Mouse (Mus musculus) layer of hippocampus, adult 9-11 months (tissue): ENCODE results near the gene Smurf2.

Experiments
- DNase-seq: peaks from one replicate; pipeline ENCODE4 v3.0.0; 2022

Smurf2 gene

DNA sequence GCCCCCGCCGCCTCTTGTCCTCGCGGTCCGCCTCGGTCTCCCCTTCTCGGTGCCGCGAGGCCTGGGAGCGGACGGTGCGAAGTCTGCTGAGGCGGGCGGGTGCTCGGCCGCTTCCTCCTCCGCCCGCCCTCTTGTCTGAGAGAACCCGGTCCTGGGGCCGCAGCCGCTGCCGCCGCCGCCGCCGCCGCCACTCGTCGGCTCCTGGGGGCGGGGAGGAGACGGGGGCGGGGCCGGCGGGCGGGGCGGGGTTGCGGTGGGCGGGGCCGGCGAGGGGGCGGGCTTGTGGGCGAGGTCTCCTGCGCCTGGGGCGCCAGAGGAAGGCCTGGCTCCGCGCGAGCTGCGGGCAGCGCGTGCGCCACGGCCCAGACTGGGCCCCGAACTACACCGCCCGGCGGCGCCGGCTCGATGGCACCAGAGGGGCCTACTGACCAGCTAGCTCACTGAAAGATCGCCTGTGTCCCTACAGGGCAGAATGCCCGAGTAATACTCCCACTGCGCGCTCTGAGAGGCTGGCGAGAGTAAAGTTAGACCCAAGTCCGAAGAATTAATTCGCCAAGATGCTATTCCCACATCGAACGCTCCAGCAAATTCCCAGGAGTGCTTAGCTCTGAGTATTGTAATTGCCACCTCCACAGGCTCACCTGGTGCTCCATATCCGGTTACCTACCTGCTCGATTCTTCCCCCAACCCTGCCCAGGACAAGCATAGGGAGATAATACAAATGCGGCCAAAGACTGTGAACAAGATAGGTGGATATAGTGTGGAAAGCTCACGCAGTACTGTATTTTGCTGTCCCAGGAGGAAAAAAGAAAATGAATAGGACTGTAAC lies at the start of gene Smurf2:
Gene Smurf2 (minus strand): TSS at position 165 of the 829 bp plus-strand sequence.
- peak; percentile 87 for DNase-seq

DNA sequence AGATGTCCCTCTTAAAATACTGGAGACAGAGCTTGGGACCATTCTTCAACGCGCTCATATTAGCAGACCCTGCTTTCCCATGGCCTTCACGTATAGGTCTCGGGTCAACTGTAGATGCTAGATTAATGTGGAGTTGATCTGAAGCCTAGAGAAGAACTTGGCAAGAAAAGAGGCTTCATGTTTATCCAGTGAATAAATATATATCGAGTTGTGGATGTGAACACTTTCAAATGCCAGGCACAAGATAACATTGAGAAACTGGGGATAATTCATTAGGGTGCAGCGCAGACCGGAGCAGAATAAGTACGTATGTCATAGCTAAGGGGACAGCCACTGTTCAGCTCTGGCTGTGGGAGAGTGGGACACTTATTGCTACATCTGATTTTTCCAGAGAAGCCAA lies 49.3 kb upstream of the Smurf2 start:
- no peak for DNase-seq

DNA sequence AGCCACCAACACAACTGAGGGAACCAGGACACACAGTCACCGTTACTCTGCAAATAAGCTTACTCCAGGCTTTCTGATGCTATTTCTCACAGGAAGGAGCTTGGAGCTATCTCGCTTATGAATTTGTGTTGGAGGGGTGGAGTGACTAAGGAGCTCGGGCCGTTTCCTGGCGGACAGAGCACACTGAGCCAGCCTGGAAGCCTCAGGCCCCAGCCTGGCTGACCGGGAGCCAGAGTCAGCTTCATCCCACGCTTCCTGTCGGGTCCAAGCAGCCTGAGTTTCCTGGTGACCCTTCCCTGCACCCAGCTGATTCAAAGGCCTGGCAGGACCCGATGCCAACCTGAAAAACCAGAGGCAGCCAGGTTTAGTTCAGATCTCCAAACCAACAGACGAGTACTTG lies 47.1 kb upstream of the Smurf2 start:
- DNase-seq = no peak

DNA sequence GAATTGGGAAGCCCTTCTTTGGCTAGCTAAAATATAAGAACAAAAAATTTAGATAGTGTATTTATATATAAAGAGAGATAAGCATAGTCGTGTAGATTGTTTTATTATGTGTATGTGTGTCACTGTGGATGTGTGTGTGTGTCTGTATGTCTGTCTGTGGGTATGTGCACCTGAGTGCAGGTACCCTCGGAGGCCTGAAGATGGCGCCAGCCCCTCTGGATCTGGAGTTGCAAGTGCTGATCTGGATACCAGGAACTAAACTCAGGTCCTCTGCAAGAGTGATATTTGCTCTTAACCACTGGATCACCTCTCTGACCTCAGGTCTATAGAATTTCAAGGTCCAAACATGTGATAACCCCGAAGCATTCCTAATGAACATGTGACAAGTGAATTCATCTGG lies 45.4 kb upstream of the Smurf2 start:
- no peak for DNase-seq

DNA sequence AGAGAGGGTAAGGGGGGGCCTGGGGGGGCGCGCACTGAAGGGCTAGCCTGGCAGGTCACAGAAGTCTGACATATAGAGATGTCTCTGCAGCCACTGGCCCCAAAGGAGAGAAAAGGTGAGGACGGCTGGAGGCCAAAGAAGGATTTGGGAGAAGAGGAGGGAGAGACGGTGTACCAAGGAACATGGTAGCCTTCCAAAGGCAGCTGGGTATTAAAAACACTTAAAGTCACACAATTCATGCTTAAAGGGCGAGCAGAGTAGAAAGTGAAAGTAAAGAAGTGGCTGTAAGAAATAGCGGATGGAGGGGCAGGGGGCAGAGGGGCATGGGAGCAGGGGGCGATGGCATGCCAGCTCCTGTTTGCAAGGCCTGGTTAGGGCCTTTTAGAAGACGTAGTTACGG lies 41.8 kb upstream of the Smurf2 start:
- no peak for DNase-seq

DNA sequence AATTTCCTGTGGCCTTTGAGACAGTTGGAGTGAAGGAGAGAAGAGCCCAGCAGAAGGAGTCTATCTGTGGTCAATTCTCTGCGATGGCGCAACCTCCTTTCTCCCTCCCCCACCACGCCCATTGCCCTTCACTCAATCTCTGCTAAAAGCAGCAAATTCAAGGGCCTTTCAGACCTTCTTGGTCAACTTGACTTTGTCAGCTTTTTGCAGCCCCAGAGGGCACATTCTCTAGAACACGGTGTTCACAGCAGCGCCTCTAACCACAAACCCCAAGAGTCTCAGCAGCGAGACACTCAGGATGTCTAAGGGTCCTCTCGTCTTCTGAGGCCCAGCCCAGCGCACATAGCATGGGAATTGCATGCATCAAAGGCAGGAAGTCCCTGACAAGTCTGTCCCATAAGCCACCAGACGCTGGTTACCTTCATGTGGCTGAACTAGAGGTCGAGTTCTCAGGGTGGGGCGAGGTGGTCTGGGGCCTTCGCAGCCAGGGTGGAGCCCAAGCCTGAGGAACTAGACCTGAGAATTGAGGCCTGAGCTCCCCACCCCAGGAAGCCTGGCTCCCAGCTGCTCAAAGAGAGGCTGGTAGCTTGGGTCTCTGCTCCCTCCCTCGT lies 41.1 kb upstream of the Smurf2 start:
- DNase-seq = no peak

DNA sequence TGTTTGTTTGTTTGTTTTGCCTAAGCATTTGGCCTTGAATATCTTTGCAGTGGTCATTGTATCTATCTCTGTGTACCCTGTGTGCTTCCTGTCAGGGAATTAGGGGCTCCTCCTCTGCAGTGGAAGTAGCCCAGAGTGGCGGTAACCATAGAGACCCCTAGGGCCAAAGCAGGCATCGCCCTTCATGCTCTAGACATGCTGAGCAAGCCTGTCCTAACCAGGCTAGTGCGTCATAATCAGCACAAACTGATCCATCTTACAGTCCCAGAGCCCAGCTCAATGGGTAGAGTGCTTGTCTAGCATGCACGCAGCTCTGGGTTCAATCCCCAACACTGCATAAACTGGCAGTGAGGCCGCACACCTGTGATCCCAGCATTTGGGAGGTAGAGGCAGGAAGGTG lies 38.6 kb upstream of the Smurf2 start:
- DNase-seq = no peak

DNA sequence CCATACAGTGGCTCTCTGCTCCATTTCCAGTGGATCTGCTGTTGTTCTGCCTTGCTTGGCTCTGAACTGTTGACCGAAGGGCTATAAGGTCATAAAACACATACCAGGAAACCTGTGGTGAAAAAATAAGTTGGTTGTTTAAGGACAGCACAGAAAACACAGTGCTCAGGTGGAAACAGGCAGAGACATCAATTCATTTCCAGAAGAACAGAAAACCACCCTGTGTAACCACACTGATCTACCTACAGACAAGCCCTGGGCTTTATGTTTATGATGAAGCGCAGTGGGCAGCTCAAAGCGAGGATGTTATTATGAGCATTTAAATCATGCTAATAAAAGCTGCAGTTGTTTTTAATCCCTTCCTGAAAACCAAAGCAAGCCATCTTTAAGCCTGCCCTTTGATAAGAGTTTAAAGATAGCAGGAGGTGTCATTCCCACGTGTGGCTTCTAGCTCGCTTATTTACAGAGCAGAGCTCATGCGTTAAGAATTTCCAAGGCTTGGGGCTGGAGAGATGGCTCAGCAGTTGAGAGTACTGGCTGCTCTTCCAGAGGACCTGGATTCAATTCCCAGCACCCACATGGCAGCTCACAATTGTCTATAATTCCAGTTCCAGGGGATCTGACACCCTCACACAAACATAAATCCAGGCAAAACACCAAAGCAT lies 38.0 kb upstream of the Smurf2 start:
- no peak for DNase-seq

DNA sequence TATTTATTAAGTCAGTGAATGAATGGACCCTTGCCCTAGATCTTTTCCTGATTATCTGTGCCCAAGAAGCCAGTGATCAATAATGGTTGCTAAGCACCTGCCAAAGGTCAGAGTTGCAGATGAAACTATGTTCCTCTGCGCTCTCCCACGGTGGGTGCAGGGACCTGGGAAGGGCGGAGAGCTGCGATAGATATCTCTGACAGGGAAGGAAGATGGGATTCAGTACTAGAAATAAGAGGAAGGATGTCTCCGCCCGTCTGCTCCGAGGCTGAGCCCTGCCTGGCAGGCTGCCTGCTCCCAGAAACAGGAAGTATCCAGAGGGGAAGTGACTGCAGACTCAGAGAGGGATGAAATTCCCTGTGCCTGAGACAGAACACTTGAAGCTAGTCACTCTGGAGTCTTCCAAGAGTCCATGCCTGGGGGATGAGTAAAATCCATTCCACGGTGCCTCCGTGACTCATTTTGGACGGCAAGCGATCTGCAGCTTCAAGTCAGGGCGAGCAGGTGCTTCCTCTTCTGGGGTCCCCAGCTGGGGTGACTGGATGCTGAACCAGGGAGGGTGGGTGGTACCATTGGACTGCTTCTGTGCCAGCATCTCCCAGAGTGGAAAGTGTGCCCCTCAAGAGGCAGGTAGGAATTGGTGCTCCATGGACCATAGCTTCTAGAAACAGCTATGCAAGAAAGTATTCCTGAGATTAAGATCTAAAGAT lies 36.9 kb upstream of the Smurf2 start:
- DNase-seq = peak; percentile 32

DNA sequence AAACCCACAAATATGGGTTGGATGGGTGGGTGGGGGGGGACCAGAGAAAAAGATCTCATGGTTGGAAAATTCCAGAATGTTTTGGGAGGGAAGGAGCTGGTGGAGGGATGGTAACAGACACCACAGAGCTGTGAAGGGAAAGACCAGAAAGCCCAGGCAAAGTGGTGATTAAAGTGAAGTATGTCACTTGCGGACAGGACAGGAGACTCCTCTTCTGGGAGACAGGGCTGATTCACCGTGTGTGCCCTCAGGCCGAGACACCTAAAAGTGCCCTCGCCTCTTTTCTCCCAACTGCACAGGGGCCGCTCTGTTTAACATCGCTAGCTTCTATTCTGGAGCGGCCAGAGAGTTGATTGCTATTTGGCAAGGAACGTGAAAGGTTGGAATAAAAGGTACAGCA lies 34.1 kb upstream of the Smurf2 start:
- DNase-seq = no peak

DNA sequence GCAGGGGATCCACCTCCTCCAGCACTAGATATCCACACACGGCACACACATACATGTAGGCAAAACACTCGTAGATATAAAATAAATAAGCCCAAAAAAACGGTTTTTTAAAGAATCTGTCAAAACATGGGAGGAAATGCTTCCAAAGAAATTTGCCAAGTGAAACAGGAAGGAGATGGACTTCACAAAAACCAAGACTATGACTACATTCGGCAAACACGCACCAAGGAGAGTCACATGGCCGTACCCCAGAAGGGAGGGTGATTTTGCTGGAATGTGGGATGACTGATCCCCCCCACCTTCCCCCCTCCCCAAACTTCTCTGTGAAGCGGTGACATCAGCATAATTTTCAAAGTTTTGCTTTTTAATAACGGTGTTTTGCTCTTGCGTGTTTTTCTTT lies 33.6 kb upstream of the Smurf2 start:
- no peak for DNase-seq

DNA sequence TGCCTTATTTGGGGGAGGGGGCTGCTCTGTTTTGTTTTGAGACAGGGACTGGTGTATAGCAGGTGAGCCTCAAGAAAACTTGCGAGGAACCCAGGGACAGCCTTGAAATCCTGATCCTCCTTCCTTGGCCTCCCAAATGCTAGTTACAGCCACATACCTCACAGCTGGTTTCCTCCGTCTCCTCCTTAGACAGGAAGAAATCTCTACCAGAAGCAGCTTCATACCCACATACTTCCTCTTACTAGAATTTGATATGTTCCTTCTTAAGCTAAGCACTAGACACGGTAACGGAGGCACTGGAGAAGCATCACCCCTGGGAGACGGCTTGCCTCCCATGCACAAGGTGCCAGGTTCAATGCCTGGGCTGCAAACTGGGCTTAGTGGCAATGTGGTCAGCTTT lies 16.8 kb upstream of the Smurf2 start:
- no peak for DNase-seq

DNA sequence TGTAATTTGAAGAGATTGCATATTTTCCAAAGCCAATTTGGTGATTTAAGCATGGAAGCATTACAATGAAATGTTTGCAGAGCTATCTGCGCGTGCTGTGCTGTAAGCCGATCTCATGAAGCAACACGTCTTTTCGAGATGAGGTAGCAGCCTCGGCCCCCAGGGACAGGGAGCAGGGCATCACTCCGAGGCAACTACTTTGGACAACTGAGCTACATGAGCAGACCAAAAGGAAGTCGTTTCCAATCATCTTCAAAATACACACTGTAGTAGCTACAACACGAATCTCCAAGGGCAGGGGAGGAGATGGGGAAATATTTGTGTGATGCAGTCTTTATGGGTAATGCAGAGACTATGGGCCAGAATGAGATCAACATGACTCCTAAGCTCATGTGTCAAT lies 9.9 kb upstream of the Smurf2 start:
- DNase-seq = no peak

DNA sequence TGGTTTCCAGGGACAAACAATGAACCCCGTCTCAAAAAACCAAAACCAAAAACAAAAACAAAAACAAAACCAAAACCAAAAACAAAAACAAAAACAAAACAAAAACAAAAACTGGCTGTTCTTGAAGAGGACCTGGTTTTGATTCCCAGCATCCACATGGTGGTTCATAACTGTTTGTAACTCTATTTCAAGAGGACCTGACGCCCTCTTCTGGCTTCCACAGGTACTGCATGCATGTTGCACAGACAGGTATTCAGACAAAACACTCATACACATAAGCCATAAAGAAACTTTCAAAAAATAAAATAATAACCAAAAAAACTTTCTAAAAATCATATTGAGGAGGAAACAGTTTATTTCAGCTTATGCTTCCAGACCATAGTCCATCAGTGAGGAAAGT lies 8.4 kb upstream of the Smurf2 start:
- no peak for DNase-seq

DNA sequence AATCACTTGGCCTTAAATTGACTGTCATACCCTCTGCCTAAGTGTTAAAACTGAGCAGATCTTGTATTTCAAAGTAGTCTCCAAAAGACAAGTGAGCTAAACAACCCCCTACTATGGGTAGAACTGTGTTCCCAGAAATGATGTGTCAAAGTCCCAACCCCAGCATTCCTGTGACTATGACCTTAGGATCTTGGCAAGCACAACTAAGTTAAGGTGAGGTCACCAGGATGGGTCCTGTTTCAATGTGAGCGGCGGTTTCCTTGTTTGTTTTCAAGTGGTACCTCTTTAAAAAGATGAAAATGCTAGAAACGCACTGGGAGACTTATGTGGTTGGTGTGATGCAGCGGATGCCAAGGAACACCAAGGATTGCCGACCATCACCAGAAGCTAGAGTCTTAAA lies 7.4 kb upstream of the Smurf2 start:
- no peak for DNase-seq

DNA sequence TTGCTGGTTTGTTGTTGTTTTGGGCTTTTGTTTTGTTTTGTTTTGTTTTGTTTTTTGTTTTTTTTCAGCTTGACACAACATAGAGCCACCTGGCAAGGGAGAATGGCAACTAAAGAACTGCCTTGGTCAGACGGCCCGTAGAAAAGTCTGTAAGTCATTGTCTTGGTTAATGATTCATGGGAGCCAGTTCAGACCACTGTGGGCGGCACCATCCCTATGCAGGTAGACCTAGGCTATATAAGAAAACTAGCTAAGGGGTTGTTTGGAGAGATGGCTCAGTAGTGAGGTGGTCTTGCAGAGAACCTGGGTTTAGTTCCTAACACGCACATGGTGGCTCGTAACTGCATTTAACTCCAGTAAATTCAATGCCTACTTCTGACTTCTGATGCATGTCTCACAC lies 6.7 kb upstream of the Smurf2 start:
- DNase-seq = no peak

DNA sequence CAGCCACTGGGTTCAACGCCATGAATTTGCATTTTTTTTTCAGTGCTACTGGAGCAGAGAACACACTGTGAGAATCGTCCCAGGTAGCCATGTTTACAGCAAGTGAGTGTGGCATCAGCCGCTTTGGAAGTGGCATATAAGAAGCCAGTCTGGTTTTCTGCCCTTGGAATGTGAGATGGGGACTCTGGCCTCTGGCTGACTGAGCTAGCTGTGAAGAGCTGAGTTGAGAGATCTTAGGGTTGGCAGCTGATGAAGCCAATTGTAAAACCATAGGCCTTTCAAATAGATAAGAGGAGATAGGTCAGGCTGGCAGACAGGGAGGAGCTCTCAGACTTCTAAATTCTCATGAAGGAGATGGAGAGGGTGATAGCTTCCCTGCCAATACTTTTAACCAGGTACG lies 6.2 kb upstream of the Smurf2 start:
- DNase-seq = no peak

DNA sequence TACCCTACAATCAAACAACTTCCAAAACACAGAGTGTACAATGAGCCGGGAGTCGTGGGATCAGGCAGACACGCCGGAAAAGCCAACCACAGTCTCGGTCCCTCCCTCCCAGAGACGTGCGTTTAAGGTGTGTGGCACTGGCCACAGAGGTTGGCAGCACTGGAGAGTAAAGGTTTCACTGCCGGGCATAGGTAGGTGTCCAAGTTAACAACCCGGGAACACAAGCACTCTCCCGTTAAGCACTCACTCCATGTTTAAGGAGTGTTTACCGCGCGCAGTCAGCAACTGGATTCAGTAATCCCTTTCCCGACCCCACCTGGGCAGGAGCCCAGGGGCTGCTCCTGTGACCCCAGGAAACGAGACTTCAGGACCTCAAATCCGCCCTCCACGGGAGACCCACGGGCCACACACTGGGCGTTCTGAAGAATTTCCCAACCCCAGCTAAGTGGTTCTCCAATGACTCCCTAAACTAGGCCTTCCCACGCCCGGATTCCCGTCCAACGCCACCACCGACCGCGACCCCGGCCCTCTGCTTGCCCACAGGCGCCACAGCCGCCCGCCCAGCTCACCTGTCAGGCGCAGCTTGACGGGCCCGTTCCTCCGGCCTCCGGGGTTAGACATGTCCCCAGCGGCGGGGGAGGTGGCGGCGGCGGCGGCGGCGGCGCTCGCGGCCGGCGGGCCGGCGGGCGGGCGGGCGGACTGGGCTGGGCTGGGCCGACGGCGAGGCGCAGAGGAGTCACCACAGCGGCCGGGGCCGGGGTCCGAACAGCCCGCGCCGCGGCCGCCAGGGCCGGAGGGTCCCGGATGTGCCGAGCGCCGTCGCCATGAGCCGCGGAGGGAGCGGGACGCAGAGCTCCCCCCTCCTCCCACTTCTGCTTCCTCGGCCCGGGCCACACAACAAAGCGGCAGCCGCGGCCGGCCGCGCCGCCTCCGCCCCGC lies 634 bp downstream of the Smurf2 start:
- DNase-seq = peak; percentile 10

DNA sequence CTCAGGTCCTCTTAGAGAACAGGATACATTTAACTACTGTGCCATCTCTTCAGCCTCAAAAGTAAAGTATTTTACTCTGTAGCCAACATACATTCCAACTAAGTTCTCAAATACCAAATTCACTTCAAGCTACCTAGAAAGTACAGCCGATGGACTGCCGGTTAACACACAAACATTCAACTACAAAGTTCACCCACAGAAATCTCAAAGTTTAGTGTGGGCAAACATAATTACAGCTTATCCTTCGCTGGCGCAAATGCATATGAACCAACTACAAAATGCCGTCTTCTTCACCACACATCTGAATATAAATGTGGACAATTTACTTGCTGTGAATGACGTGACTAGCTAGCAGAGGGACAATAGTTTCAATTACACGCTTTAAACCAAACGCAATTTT lies 1.6 kb downstream of the Smurf2 start:
- no peak for DNase-seq

DNA sequence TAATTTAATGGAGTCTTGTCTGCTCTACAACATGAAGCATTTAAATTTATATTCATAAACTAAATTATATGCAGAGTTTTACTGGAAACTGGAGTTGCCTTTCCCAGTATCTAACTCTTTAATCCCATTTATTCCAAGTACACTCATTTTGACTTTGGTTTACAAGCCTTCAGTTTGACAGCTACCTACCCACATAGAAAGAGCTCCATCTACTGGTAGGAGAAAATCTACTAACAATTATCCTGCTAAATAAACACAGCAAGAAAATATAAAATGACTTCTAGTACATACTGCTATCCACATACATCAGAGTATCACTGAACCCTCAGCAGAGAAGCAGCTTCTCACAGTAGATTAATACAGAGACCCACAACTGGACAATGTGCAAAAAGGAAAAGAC lies 9.3 kb downstream of the Smurf2 start:
- DNase-seq = no peak

DNA sequence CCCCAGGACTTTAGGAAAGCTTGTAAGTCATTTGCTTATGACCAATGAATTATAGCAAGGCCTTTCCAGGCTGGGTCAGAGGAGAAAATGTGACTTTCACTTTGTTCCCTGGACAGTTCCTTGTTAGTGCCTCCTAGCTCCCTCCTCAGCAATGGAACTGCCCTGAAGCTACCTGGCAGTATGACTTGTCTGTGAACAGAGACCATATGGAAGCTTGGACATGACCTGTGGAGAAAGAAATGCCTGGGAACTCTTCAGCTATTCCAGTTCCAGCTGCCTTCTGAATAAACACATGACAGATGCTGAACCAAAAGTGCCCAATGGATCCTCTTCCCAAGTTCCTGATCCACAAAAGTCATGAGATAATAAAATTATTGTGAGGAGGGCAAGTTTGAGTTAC lies 12.5 kb downstream of the Smurf2 start:
- DNase-seq = no peak

DNA sequence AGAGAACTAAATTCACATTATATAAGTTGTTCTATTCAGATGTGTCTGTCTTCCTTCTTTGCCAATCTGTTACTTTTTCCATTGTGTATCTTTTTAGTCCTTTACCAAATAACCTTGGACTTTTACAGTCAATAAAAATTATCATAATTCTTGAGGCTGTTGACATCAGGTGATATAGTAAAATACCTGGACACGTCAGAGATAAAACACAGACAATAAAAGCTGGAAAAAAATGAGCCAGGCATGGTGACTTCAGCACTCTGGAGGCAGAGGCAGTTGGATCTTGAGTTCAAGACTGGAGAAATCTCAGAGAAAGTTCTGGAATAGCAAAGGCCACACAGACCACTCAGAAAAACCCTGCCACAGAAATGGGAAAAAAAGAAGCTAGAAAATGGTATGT lies 13.3 kb downstream of the Smurf2 start:
- DNase-seq = no peak

DNA sequence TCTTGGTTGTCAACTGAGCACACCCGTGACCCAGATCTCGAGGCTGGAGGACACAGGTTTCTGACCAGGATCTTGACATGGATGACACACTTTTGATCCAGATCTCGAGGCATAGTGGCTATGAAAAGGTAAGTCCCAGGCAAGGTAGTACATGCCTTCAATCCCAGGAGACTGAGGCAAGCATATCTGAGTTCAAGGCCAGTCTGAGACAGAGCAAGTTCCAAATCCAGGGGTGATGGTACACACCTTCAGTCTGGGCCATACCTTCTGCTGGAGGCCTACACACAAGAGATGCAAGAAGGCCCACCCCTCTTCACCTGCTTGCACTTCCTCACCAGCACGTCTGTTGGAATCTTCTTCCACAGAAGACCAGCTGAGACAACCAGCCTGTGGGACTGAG lies 14.8 kb downstream of the Smurf2 start:
- DNase-seq = no peak
